Mouse (Mus musculus) gonadal fat pad, adult 2 months (tissue): Measurements from ENCODE around the gene Kera. TPM values are rescaled to one million over a fixed set of nuclear protein-coding genes. Genes with fewer than 3 reads are reported as not detected.

Experiments used
- DNase-seq: peaks from one replicate; pipeline ENCODE4 v3.0.0-alpha.2; 2012; ENCODE audit warnings: low read depth
- polyA plus RNA-seq: library from polyadenylated mRNA; depleted of rRNA; stranded (reverse); fragments of >200 nt; gene quantifications from 2 replicates; pipeline ENCODE4 v1.2.3, GENCODE M21; 2012; rRNA removed

The Kera gene
- polyA plus RNA-seq: not detected in 2 replicates

DNA sequence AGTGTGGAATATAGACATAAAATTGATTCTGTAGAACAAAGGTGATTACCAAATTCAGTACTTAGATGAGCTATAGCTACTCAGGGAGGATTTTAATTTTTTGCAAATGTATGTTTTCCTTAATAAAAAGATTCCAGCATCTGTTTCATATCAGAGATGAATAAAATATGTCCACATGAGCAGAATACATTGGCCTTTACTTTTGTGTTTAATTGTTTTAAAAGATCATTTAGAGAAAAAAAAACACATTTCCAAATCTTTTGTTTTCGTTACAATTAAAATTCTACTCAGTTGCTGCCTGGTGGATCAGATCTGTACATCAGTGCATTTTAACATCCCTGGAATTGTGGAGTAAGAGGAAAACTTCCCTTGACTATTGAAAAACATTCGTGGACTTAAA is at the start of gene Kera:
Kera (plus strand) TSS at position 301 of the 400 bp plus-strand sequence.
- DNase-seq: no peak

DNA sequence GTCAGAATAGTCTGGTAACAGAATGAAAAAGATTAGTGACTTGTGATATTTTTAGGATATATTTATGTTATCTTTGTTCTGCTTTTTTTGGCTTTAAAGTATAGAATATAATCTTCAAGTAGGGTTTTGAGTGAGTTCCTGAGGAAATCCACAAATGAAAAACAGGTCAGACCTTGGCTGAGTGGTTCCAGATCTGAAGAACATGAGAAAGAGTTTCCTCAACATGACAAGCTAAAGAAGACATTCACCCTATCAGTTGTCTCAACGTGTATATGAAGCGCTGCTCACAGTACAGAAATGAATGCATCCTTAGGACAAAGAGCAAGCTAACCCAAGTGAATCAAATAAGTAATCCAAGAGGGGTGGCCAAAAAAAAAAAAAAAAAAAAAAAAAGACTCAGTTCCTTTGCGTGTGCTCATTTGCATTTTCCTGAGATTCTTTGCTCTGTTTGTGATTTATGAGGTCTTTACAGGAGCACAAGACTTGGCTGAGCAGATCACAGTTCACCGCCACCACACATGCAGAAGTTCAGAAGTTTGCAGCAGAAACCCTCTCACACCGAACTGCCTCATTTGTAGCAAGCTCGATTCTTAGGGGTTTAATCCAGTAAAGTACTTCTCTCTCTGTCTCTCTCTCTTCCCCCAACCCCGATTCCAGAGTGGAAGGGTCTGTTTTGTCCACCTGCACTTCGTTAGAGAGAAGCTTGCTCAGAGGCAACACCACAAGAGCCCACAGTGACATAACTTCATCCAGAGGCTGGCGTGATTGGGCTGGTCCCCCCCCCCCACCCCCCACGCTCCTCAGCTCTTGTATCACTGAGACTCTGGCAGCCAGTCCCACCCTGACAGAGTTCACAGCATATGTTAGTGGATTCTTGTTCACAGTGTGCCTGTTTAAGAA is 41.5 kb upstream of the Kera start, which contains the start of gene Lum:
Lum (plus strand) TSS at position 172 of the 900 bp plus-strand sequence.
- DNase-seq: no peak

DNA sequence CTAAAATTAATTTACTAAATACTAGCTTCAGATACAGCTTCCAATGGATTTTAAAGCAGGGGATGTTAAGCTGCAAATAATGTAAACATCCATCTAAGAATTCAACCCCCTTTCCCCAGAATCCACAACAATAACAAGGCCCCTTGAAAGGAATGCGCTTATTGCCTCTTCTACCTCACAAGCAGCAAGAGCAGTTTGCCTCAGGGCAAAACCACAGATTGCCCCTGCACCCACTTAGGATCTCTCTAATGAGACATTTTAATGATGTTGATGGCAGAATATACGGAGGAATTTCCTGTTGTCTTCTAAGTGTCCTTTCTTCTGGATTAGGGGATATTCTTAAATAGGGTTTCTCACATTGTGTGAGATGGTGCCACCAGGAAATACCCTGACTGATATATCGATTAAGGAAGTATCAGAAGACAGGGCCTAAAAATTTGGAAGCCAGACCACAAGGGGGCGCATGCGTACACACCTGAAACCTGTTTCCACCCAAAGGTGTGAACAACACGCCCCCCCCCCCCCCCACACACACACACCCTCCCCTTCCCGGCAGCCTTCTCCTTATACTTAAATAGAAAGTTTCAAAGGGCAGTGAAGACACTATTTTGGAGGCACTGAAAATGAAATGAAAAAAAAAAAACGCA is 39.1 kb upstream of the Kera start:
- no peak for DNase-seq

DNA sequence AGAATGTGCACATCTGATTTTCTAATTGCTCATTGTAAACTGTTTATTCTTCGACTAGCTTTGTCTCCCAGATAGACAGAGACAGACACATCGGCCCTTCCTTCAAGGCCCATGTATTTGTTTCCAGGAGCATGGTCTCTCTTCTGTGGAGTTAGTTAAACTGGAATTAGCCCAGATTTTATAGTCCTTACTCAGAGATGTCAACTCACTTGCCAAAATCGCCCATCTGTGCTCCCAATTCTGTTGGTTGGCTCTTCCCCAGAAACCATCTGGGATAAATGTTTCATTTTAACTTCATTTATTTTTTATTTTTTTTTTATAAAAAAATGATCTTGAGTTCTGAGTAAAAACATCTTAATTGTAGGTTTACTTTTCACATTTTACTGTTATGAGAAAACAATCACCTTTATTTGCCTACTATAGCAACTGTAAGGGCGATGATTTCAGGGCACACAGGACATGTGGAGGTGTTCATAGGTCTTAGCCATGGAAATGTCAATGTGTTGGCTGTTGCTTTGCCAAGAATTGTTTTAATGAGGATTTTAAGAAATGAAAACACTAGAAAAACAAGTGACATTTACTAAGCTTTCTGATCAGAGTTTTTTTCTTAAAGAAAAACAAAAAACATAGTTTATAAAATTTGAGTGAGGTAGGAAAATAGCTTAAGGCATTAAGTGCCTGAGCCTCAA is 24.0 kb upstream of the Kera start:
- no peak for DNase-seq

DNA sequence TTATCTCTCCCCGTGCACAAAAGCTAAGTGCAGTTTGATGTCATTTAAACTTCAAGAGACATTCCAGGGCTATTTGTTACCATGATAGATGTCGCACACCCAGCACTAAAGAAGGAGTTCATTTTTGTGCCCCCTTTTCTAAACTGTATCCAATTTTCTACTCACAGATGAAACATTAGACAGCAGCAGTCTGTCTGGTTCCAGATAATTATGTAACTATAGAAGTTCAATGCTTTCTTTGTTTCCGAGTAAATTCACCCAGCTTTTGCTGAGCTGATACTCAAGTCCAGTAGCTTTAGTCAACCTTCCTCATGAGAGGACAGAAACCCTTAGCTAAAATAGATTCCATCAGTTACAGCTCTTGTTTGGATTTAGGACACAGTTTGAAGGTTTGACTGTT is 22.5 kb upstream of the Kera start:
- no peak for DNase-seq

DNA sequence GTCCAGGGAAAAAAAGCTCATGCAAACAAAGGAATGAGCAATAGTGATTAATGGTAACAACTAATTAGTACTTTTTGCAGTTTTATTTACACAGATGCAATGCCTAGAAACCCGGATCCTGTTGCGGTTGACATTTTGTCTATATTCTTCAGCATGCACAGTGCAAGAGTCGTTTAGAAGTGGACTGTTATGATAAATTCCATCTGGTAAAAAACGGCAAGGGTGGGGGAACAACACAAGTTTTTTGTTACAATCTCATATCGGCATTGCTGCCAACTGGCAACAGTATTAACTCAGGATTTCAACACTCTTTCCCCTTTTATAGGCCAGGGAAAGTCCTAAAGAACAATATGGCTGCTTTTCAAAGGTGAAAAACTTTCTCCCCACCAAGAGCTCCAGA is 19.5 kb upstream of the Kera start:
- no peak for DNase-seq

DNA sequence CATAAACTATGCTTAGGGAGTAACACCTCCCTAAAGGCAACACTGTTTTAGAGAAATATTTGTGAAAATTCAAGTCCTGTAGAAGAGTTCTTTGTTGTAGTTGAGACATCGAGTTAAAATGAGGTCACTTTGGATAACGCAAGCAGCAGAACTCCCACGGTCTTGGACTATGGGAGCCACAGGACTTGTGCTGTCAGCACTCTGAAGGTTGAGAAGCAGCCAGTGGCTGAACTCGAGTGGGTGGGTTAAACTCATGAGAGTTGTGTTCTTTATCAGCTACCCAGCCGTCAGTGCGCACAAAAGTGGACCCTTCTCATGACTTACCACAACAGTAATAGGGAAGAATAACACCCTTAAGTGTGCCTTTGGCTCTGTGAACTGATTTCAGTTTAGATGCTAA is 17.1 kb upstream of the Kera start:
- no peak for DNase-seq

DNA sequence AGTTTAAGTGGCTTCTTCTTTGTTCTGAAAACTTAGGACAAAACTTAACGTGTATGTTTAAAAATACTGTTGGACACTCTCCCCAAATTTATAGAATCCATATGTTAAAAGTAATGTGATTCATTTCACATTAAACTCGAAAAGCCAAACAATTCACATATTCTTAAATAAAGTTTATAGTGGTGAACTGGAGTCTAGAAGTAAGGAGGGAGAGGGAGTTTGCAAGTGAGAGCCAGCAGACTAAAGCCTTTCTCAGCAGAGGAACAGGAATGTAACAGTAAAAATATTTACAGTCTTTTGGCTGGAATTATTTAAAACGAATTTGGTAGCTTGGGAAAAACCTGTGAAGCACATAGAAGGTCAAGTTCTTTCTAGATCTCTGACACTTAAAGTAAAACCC is 15.6 kb upstream of the Kera start:
- no peak for DNase-seq

DNA sequence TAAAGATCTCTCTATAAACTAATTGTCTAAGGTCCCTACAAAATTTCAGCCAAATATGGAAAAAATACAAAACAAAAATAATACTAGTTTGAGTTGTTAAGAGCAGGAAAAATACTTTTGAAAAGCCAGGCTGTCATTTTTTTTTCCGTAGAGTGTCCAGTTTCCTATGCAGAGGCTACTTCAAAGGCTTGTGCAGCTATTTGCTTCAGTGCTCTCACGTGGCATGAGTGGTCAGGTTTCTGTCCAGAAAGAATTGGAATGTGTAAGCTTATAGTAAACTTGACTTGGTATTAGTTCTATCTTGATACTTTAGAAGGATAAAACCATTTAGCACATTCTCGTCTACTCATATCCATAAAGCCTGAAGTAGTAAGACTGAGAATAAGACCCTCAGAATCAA is 15.0 kb upstream of the Kera start:
- DNase-seq: no peak

DNA sequence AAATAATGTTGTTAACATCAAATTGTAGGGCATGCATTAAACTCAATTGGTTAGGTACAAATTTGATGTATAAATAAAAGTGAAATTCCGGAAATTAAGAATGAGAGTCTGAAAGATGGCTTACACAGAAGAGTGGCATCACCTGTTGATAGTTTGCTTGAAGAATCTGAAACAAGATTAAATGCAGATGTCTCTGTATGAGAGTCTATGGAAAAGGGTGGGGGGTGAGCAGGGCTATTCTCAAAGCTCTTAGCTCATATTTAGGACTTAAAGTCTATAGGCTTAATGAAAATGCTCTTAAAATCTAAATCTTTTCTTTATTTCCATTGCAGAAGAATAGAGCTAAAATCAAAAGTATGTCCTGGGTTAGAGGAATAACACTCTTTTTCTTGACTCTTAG is 11.0 kb upstream of the Kera start:
- no peak for DNase-seq

DNA sequence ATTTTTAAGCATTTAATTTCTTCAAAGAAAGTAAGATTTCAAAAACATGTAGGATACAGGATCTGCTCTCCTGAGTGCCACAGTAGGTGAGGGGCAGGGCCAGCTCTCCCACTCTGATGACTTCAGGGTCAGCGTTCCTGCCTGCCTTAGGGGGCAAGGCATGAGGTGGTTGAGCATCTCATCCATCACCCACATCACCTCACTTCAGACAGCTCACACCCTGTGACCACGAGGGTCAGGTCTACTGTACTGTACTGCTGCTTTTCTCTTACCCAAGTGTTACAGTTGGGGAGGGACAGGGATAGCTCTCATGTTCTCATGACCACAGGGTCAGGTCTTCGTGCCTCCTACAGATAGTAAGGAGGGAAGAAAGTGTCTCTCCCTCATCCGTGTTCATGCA is 4.9 kb upstream of the Kera start:
- no peak for DNase-seq

DNA sequence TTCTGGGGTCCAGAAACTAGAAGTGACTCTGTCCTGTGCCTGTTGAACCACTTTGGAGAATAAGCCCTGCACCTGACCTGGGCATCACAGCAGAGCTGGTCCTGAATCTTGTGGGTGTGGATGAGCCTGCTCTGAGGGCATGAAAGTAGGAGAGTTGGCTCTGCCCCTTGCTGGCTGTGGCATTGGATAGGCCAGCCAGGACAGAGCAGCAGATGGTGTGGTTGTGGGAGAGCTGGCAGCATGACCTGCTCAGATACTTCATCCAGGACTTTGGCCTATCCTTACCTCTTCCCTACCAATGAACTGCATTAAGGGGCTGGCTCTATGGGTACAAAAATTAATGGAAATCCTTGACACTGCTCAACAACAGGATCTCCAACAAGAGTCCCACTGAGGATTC is 3.4 kb upstream of the Kera start:
- no peak for DNase-seq

DNA sequence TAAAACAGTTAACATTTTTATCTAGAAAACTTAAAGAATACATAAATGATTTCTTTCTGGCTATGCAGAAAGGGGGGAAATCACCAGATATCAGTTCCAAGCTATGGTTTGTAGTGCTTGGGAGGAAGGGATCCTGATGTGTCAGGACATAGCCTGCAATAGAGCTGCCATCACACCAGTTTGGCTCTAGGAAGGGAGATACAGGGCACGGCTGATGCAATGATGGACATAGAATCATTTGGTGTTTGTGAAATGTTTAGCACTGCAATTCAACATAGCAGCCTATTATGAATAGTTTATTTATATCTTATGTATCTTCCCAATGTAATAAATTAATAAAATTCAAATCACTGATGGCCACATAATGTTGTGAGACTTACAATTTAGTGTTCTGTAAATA is 15.6 kb downstream of the Kera start:
- no peak for DNase-seq

DNA sequence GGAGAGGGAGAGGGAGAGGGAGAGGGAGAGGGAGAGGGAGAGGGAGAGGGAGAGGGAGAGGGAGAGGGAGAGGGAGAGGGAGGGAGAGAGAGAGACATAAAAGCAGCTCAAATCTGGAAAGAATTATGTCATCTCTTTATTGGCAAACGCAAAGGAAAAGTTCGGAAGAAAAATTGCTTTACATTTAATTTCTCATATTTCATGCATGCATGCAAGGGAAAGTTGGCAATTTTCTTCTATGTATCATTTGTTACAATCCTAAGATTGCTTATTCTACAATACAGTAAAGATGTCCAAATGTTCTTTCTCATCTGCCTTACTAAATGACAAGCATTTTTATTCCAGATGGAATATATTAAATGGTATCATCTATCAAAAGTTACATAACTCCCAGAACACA is 17.7 kb downstream of the Kera start:
- DNase-seq: no peak

DNA sequence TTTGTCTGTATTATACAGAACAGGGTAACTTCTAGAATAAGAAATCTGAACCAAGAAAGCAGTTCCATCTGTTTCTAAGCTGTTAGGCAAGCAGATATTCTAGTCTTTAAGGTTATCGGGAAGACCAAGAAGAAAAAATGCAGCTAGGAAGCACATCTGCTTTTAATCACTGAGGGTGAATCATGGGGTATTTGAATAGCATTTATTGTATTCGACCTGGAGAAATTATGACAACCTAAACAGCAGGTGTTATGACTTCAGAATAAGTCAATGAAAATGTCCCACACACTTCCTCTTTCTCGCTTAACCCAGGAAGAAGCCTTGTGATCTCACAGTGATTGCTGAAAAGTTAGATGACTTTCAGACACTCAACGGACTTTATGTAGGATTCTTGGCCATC is 18.4 kb downstream of the Kera start:
- DNase-seq: no peak

DNA sequence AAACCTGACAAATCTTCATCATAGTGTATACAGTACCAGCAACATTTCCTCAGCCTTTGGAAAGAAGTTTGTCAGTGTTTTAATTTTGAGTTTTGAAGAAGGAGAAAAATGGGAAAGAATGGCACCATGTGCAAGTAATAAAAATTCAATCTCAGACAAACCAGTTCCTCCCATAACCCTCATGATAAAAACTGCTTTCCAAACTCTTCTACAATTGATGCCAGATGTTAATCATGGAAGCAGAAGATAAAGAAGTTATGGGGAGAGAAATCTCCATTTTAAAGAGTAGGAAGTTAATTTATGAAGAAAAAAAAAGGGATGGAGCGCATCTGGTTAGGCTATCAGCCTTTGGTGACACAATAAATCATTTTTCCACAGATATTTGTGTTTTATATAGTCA is 19.9 kb downstream of the Kera start:
- no peak for DNase-seq

DNA sequence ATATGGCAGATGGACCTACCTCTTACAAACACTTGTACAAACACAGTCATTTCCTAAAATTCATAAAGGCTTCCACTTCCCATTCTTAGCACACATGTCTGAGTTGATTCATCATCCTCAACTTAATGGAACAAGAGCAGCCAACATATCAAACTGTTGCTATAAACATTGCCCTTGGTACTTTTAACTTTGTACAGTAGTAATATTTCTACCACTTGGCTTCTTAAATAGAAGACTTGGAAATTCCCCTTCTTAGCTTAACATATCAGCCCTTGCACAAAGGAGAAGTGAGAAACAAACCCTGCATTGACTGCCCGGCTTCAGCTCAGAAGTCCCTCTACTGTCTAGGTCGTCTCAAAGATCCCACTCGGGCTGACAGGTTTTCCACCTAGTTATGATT is 24.4 kb downstream of the Kera start:
- no peak for DNase-seq

DNA sequence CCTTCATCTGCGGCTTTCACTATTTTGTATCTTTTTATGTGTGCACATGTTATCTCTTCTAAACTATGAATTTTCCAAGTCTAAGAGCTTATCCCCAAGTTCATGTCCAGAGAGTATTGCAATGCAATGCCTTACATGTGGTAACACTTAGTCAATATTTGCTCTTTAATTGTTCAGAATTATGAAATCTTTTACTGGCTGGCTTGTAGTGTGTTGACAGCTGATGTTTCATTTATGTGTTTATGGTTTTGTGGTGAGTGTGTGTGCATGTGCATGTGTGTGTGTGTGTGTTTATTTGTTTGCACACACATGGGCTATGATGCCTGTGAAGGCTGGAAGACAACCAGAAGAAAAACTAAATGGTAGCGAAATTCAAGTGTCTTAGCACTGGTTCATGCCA is 35.2 kb downstream of the Kera start:
- no peak for DNase-seq

DNA sequence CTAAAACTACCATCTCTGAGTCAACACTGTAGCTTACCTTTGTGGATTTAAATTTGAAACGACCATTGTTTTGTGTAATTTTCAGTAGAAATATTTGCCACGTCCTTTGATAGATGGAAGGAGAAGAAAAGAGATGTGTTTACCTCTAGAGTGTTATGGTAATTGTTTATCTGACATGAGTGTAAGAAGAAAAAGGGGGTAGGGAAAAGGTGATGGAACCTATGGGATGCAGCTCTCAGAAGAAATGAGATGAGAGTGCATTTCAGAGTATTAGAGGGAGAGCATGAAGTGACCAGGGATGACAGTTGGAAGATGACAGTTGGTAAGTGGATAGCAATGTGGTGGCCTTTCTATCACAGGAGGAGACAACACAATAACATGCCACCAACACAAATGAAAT is 37.1 kb downstream of the Kera start, which contains the start of gene Epyc:
Epyc (plus strand) TSS at position 301 of the 400 bp plus-strand sequence.
- DNase-seq: no peak

DNA sequence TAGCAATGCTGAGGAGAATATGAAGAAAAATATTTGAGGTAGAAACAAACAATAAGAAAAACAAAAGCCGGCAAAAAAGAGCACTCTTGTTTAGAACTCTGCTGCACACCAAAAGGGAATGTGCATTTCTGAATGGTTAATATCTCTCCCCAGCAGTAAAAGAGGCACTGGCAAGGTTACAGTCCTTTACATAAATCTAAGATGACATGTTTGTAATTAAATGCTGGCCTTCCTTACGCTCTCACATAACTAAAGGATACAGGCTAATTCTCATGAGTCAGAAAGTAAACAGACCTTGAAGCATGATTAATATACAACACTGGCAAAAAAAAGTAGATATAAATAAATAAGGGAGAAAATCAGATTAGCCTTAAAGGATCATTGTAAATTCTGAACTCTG is 43.7 kb downstream of the Kera start:
- no peak for DNase-seq

DNA sequence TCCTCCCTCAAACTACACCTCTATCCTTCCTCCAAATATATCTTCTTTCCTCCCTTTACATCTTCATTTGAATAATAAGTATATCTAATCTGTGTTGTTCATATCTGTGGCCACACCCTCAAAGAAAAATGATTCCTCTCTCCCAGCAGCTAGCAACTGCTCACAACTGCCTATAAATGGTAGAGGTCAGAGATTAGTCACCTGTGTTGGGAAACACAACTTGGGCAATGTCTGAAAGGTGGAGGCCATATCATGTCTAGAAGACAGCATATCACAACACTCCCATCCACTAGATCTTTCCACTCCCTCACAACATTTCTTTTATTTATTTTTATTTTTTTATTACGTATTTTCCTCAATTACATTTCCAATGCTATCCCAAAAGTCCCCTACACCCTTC is 52.8 kb downstream of the Kera start:
- no peak for DNase-seq
